Mouse (Mus musculus) kidney, adult 2 months (tissue): ENCODE data around the gene Pi4ka. TPM values are rescaled to one million over a fixed set of nuclear protein-coding genes. Genes with fewer than 3 reads are reported as not detected.

Source experiments
- DNase-seq: peaks from one replicate; pipeline ENCODE4 v3.0.0; 2021
- H3K27ac ChIP-seq: fragments of 200-500 bp; 2 replicates; pipeline ENCODE4 v1.5.1; 2012; ENCODE audit warnings: low read depth, low read length, control low read depth, inconsistent platforms; ENCODE audit not compliant: insufficient read depth
- H3K27me3 ChIP-seq: fragments of 200-500 bp; replicated peaks from 2 replicates; pipeline ENCODE4 v1.6.1; 2012; ENCODE audit warnings: mild to moderate bottlenecking, moderate library complexity, low read length, inconsistent platforms; ENCODE audit not compliant: control insufficient read depth, insufficient read depth
- H3K36me3 ChIP-seq: fragments of 200-500 bp; 2 replicates; pipeline ENCODE4 v1.6.1; 2012; ENCODE audit warnings: mild to moderate bottlenecking, moderate library complexity, low read length, inconsistent platforms; ENCODE audit not compliant: control insufficient read depth, insufficient read depth
- H3K4me1 ChIP-seq: fragments of 200-500 bp; 2 replicates; pipeline ENCODE4 v1.6.1; 2011; ENCODE audit warnings: low read length; ENCODE audit not compliant: control insufficient read depth, insufficient read depth
- H3K4me3 ChIP-seq: fragments of 200-500 bp; 2 replicates; pipeline ENCODE4 v1.5.1; 2011; ENCODE audit warnings: mild to moderate bottlenecking, low read depth, low read length, control low read depth; ENCODE audit not compliant: insufficient read depth
- CTCF ChIP-seq: fragments of 200-500 bp; conservative IDR thresholded peaks from 2 replicates; pipeline ENCODE4 v1.5.1; 2011; ENCODE audit warnings: low read depth, mild to moderate bottlenecking, control low read depth, low read length, moderate library complexity, mixed read lengths; ENCODE audit not compliant: insufficient read depth, insufficient read length
- POLR2A ChIP-seq: fragments of 200-500 bp; IDR thresholded peaks from one replicate; pipeline ENCODE4 v1.6.1; 2011; ENCODE audit warnings: low read depth, low read length, control low read depth
- WGBS: fragments of 180-500 bp; shearing (Covaris S2); methylation state at CpG from one replicate; pipeline ENCODE4 v1.1.7; 2018; 5-methylcytosine and 5-hydroxymethylcytosine counted together
- polyA plus RNA-seq: library from polyadenylated mRNA; depleted of rRNA; stranded (reverse); fragments of >200 nt; gene quantifications from 2 replicates; pipeline ENCODE4 v1.2.3, GENCODE M21; 2012

Pi4ka gene
- polyA plus RNA-seq, 1 experiment, result 124 TPM

DNA sequence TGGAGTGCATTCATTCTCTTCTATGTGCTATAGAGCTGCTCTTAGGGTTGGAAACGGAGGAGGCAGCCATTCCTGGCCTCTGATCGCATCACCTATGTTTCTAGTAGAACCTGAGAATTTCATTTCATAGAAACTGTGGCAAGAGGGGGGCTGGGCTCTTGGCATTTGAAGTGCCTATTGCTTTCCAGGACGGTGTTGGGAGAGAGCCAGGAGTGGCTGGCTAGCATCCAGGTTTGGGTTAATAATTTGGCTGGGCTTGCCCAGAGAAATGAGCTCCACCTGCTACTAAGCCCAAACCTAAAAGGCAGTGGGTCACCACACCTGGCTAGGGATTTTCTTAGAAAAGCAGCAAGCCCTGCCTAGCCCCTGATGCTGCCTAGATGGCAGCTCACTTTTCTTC is 154.6 kb downstream of the Pi4ka start:
- no peaks in the 10 kb centered on the region for H3K36me3 ChIP-seq
- 27% methylated on average over 3 of the region's 3 CpGs for WGBS
- no peaks in the 10 kb centered on the region for H3K27me3 ChIP-seq
- H3K27ac ChIP-seq, result no peak overlapping the region
- no peak for TF ChIP-seq CTCF
- TF ChIP-seq POLR2A, result no peak
- DNase-seq, result peak; percentile 97
- H3K4me3 ChIP-seq, result no peak overlapping the region
- peaks cover 9% of the 10 kb centered on the region; the same call in 1 of the 2 replicates for H3K4me1 ChIP-seq

DNA sequence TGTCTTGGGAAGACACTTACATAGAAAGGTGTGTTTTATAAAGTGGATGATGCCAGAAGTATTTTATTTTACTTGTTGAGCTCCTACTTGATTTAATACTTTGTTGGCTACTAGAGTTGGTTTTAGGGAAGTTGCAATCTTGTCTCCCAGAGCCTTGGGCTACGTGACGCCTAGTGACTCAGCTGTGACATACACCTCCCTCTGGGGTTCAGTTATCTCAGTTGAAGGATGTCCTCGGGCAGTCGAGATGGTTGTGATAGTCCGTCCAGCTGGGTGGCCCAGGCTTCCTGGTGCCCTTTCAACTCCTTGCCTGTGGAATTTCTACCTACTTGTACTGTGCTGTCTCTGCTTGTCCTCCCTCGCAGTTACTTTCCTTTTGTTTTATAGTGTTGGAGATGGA is 157.0 kb downstream of the Pi4ka start:
- no peak for DNase-seq
- WGBS, result 53% methylated on average over 6 of the region's 6 CpGs
- no peak for TF ChIP-seq POLR2A
- TF ChIP-seq CTCF, result no peak
- no peaks in the 10 kb centered on the region for H3K36me3 ChIP-seq
- H3K27ac ChIP-seq, result no peak overlapping the region
- peaks cover 9% of the 10 kb centered on the region; the same call in 1 of the 2 replicates for H3K4me1 ChIP-seq
- no peaks in the 10 kb centered on the region for H3K27me3 ChIP-seq
- no peak overlapping the region for H3K4me3 ChIP-seq

DNA sequence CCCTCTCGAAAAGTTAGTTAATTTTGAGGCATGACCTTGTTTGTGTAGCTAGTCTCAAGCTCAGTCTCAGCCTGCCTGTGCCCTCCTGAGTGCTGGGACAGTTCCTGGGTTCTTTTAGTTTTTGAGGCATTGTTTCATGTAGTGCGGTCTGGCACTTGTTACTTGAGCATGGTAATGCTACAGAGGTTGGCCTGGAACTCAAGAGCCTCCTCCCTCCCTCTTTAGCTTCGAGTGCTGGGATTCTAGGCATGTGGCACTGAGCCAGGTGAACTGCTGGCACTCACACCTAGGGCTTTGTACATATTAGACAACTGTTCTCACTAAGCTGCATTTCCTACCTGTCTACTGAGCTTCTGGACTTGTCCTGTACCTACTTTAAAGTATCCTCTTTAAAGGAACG is 158.4 kb downstream of the Pi4ka start:
- peak; percentile 87 for DNase-seq
- TF ChIP-seq CTCF, result no peak
- no peak for TF ChIP-seq POLR2A
- Histone ChIP-seq H3K4me3 (no peak overlapping the region), H3K27me3 (no peaks in the 10 kb centered on the region), H3K36me3 (no peaks in the 10 kb centered on the region), H3K4me1 (peaks cover 9% of the 10 kb centered on the region; the same call in 1 of the 2 replicates), H3K27ac (no peak overlapping the region)
- WGBS, result 37% methylated on average over 4 of the region's 4 CpGs

DNA sequence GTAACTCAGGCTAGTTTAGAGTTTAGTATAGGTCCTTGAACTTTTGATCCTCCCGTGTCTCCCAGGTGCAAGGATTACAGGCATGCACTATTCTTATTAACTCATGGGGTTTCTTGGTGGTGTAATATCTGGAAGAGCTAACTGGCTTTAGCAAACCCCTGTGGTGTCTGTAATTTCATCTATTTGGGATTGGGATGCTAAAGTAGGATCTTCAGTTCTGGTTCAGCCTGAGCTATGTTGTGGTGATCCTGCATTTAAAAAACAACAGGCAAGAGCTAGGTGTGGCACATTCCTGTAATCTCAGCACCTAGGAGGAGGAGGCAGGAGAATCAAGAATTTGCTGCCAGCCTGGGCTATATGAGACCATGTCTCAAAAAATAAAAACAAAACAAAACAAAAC is 161.1 kb downstream of the Pi4ka start:
- Histone ChIP-seq H3K27me3 (no peaks in the 10 kb centered on the region), H3K4me1 (peaks cover 5% of the 10 kb centered on the region; the same call in 1 of the 2 replicates), H3K4me3 (no peak overlapping the region), H3K36me3 (no peaks in the 10 kb centered on the region), H3K27ac (no peak overlapping the region)
- no peak for DNase-seq
- 54% methylated on average over 1 of the region's 1 CpGs for WGBS
- no peak for TF ChIP-seq POLR2A
- no peak for TF ChIP-seq CTCF

DNA sequence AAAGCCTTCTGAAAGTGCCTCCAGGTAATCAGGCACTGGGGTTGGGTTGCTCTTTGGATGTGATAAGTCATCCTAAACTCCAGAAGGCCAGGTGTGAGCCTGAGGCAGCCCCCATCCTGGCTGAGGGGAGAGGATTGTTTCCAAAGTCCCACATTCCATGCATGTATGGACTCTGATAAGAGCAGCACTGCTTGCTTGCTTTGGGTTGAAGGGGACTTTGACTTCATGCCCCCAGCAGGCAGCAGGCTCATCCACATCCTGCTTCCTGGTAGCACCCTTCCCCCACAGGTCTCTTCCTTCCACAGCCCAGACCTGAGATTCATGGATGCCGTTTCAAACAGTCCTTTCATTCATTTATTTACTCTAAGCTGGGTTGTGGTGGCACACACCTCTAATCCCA is 162.4 kb downstream of the Pi4ka start:
- 22% methylated on average over 1 of the region's 1 CpGs for WGBS
- no peak overlapping the region for H3K4me3 ChIP-seq
- H3K4me1 ChIP-seq, result peaks cover 7% of the 10 kb centered on the region; the same call in 1 of the 2 replicates
- no peaks in the 10 kb centered on the region for H3K27me3 ChIP-seq
- no peak overlapping the region for H3K27ac ChIP-seq
- H3K36me3 ChIP-seq, result no peaks in the 10 kb centered on the region
- no peak for DNase-seq
- TF ChIP-seq CTCF, result no peak
- TF ChIP-seq POLR2A, result no peak

DNA sequence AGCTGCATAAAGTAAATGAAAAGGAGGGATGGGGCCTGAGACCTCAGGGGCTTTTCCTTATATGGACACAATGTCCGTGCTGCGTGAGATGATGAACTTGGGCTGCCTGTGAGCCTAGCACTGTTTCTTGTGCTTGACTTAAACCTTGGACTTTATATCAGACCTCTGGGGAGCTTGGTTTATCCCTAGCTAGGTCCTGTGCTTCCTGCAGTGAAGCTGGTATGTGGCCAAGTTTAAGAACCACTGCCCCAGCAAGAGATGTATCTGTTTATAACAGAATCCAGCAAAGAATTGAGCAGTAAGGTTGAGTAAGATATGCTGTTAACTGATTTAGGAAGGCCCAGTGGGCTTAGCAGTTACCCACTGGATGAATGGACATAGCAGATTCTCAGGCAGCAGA is 166.7 kb downstream of the Pi4ka start:
- Histone ChIP-seq H3K36me3 (no peaks in the 10 kb centered on the region), H3K4me1 (peaks cover 6% of the 10 kb centered on the region; the same call in 1 of the 2 replicates), H3K27me3 (no peaks in the 10 kb centered on the region), H3K4me3 (no peak overlapping the region), H3K27ac (no peak overlapping the region)
- peak; percentile 65 for DNase-seq
- WGBS, result 57% methylated on average over 2 of the region's 2 CpGs
- TF ChIP-seq POLR2A (no peak), CTCF (no peak)

DNA sequence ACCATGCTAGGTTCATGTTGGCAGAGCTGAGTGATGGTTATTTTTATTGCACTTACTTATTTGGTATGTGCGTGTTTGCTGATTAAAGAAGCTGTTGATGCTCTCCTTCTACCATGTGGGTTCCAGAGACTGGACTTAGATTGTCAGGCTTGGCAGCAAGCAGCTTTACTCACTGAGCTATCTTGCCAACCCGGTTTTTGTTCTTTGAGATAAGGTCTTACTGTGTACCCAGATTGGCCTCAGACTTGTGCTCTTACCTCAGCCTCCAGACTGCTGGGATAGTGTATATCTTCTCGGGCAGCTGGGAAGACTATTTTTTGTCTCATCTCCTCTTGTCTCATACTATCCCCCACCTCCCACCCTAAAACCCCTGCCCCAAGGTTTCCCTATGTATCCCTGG is 168.5 kb downstream of the Pi4ka start:
- 93% methylated on average over 3 of the region's 3 CpGs for WGBS
- no peaks in the 10 kb centered on the region for H3K36me3 ChIP-seq
- no peak for DNase-seq
- H3K27me3 ChIP-seq, result no peaks in the 10 kb centered on the region
- peaks cover 6% of the 10 kb centered on the region; the same call in 1 of the 2 replicates for H3K4me1 ChIP-seq
- H3K4me3 ChIP-seq, result no peak overlapping the region
- TF ChIP-seq CTCF (no peak), POLR2A (no peak)
- no peak overlapping the region for H3K27ac ChIP-seq
